Mouse (Mus musculus): ENCODE measurements around the gene E430018J23Rik.

DNA sequence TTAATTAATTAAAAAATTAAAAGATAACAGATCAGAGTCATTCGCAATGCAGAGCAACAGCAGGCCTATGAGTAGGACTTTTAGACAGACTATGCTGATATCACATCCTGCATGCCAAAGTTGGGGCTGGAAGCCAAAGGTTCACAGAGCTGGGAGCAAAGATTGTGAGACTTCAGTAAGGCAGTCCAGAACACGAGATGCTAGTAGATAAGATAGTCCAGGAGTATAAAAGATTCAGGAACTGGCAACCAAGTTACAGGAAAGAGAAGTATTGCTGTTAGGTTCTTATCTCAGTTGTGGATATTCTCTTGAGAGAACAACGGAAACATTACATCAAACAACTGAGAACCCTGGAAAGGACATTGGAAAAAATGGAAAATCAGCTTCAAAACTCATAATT is 32.9 kb upstream of the E430018J23Rik start:
- TF ChIP-seq CTCF (IDR thresholded peaks at IDR 0.05; ENCODE audit: insufficient read depth, low read length), result no peak
- TF ChIP-seq POLR2A (IDR thresholded peaks at IDR 0.05; ENCODE audit: borderline replicate concordance, extremely low read depth, low read depth, low read length), result no peak
